Mouse (Mus musculus): ENCODE data around the gene Ppp4r1.

Ppp4r1 gene

DNA sequence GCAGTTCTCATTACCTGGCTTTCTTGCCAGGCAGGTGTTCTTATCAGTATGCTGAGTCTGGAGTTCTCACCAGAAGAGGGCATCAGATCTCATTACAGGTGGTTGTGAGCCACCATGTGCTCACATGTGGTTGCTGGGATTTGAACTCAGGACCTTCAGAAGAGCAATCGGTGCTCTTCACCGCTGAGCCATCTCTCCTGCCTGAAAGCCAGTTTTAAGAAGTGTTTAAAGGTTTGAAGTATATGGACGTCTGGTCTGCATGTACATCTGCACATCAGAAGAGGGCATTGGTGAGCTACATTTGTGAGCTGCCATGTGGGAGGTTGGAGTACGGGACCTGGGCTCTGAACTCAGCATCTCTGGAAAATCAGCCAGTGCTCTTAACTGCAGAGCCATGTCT is 8.8 kb upstream of the Ppp4r1 start:
- DNase-seq, result no peak

DNA sequence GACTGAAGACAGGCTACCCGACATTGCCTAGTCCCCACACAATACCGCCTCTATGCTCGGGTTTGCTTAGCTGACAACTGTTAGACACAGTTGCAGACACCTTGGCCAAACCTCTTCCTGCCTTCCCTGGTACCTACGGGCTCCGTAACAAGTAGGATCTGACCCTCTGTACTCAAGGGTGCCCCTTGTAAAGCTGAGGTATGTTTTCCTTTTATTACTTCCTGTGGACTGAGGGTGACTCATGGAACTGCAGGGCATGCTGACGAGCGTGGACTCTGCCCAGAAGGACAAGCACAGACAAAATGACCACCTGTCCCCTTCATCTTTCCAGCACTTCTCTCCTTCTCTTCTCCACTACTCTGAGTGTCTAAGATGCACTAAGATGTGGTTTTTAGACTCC is 7.9 kb upstream of the Ppp4r1 start:
- no peak for DNase-seq

DNA sequence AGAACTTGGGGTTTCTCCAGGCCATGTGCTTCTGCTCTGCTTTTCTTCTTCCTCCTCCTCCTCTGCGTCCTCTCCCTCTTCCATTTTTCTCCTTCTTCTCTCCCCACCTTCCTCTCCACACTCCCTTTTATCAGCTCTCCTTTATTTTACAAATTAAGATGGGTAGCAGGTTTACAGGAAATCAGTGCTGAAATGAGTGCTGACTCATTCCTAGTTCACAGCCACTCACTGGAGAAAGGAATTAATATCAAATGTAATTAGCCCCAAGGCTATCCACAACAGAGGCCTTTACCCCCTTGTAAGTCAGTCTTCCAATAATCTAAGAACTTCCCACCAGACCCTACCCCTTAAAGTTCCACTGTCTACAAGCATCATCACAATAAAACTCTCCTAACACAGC is 6.1 kb upstream of the Ppp4r1 start:
- no peak for DNase-seq

DNA sequence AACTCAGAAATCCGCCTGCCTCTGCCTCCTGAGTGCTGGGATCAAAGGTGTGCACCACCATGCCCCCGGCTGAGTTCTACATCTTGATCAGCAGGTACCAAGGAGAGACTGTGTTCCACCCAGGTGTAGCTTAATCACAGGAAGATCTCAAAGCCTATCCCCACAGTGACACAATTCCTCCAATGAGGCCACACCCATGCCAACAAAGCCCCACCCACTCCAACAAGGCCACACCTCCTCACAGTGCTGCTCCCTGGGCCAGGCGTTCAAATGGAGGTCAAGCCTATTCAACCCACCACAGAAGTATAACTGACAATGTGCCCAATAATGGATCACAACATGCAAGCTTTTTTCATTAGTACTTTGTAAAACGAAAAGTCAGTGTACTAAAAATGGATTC is 4.9 kb upstream of the Ppp4r1 start:
- no peak for DNase-seq

DNA sequence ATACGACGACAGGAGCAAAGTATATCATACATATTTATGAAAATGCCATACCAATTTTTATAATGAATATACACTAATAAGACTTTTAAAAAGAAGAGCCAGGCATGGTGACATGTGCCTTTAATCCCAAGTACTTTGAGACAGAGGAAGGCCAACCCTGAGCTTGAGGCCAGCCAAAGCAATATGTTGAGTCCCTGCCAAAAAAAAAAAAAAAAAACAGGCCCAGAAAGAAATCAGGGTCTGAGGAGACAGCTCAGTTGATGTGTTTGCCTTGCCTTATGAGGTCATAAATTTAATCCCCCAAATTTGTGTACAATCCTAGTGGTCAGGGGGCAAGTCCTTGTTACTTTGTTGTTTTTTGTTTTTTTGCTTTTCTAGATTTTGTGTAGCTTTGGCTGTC is 1.4 kb upstream of the Ppp4r1 start:
- no peak for DNase-seq

DNA sequence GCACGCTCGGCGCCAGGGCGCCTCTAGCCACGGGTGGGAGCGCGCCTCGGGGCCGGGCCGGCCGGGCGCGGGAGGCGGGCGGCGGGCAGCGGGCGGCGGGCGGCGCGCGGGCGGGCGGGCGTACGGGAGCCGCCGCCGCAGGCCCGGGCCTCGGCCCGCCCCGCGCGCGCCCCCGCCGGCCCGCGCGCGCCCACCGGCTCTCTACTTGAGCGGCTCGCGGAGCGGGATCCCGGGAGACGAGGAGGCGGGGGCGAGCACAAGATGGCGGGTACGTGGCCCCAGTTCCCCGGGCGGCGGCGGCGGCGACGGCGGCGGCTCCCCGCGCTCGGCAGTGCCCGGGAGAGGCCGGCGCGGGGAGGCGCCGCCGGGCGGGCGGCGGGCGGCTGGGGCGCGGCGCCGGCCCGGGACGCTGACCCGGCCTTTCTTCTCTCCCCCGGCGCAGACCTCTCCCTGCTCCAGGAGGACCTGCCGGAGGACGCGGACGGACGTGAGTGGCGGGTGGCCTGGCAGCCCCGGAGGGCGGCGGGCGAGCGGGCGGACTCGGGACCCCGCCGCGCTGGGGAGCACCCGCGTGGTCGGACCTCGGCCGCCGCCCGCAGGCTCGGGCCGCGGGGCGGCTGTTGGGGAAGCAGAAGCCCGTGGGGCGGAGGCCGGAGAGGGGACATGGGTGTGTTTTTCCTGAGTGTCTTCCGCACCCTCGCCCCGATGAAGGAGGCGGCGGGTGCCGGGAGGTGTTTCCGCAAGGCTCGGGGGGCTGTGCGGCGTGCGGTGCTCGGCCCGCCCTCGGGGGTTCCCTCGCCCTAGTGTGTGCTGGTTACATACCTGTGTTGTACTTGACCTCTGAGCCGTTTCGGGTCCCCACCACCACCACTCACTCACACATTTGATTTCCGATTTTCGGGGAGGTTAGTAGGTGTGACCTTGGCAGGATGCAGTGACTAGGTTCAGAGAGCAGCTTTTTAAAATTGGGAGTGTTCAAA is 1.1 kb downstream of the Ppp4r1 start:
- DNase-seq, result peak; percentile 82

DNA sequence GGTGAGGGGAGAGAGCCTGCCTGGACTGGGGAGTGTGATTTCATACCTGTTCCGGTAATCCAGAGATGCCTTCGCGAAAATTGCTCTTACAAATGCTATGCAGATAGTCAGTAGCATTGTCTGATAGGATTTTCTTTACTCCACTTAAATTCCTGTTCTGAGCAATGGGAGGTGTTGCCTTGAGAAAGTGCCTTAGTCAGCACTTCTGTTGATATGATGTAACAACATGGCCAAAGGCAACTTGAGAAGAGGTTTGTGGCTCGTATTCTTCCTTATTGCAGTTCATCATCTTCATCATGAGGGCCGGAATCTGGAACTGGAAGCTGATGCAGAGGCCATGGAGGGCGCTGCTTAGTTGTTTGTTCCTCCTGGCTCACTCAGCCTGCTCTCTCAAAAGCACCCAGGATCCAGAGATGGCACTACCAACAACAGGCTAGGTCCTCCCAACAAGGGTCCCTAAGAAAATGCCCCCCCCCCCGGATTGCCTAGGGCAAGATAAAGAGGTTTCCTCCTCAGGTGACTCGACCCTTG is 2.3 kb downstream of the Ppp4r1 start:
- no peak for DNase-seq

DNA sequence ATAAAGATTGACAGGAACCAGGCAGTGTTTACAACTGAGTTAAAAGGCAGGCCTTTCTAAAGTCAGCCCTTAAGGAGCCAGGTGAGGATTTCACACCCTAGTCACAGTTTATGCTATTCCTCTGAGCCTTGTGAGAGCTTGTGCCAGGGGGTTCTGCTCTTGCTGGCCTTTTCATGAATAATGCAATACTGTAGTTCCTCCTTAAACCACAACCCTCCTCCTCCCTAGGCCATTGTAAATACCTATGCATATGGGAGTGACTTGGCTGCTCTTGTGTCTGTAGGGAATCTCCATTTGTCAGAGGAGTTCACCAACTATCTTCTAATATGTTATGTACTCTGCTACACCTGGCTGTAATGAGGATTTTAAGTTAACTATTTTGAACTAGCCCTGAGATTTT is 3.3 kb downstream of the Ppp4r1 start:
- DNase-seq, result no peak

DNA sequence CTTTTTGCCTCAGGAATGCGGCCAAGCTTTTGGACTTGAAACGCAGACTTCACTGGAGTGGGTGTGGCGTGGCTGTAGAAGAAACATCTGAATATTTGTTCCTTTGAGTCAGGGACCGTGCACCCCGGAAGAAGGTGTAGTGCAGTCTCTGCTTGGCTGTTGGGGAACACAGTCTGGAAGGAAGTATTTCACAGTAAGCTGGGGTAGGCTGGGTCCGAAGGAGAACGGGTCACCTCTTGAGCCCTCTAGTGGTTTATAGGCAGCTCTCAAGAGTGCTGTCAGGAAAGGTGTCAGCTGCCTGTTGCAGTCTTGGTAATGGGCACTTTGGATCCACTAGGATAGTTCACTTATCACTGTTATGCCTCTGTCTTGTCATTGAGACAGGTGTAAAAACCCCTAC is 3.9 kb downstream of the Ppp4r1 start:
- no peak for DNase-seq

DNA sequence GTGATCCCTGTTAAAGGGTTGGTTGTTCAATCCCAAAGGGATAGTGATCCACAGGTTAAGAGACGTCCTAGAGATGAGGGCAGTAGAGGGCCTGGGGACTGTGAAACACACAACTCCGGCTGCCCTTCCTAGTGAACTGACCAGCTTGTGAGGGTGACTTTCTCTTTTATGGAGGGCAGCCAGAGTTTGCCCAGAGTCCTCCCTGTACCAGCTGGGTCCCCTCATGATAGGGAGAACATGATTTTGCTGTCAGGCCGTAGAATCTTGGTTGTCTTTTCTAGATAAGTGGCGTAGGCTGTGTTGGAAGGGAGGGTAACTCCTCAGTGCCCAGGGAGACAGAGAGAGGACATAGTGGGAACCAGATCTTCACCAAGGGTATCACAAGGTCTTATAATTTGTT is 4.9 kb downstream of the Ppp4r1 start:
- no peak for DNase-seq

DNA sequence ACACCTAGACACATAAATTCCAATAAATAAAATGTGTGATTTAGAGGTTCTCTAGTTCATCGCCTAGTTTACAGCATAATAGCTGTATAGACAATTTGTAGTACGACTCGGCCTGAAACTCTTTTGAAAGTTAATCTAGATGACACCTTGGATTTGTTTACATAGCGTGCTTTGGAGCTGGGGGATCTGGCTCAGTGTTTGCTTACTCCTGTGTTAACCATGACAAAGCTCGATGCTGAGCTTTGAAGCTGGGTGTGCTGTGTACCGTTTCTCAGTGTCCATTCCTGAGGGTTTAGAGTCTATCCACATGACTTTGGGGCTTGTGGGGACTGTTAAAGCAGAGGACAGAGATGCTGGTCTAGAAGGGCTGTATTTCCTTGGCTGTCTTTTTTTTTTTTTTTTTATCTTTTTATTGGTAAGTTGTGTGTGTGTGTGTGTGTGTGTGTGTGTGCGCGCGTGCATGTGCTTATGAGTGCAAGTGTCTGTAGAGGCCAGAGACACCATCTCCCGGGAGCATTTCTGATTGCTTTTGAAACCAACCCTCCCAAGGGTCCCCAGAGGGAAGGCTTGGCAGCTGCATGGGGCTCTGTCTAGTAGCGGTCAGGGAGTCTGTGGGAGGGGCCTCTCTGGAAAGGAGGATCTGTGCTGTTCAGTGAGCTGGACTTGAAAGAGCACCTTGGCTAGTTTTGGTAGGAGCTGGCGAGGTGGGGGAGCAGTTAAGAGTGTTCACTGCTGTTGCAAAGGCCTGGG is 6.3 kb downstream of the Ppp4r1 start:
- DNase-seq, result no peak

DNA sequence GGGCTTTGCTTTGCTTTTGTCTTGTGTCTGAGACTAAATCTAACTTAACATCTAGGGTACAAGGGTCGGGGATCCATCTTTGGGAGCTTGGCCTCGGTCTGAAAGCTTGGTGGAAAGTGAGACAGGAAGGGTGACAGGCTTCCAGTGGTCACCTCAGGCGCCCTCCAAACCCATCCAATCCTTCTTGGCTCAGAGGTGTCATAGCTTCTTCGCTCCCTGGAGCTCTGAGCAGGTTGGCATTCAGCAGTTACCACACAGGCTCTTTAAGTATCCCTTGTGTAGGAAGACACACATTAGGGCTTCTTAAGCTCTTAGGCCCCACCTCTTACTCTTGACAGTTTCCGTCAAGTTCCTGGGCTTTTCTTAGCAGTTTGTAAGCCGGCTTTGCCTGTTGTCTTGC is 7.2 kb downstream of the Ppp4r1 start:
- DNase-seq, result no peak

DNA sequence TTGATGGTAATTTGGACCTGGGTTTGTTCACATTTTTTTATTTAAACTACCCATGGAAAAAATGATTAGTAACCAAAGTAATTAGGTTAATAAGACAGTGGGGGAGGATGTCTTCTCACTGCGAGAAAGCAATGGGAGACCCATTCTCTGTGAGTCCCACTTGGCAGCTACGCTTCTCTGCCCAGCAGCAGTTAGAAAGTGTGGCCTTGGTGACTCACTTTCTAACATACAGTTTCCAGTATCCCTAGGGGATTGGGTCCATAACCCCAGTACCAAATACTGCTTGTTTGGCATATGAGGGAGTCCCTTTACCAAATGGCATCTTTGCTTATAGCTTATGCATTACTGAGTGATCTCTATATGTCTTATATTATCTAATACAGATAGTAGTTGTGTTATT is 8.8 kb downstream of the Ppp4r1 start:
- no peak for DNase-seq

DNA sequence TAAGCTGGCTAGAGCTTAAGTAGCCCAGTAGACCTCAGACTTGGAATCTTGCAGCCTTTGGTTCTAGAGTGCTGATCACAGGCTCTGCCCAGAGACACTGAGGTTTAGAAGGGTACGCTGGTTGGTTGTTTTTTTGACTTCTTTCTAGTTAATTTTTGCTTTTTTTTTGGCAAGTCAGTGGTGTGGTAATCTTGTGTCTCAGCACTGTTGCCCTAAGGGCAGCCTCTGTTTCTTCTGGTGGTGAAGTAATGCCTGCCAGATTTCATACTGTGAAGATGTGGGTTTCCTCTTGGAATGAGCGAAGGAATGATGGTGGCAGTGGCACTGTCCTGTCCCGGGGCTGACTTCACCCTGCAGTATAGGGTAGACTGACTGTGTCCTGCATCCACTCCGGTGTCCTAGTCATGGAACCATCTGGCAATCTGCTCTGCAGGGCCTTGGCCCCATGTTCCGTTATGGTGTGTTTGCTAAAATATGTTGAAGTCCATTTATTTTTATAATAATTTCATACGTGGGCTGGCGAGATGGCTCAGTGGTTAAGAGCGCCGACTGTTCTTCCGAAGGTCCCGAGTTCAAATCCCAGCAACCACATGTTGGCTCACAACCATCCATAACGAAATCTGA is 11.0 kb downstream of the Ppp4r1 start:
- DNase-seq, result no peak

DNA sequence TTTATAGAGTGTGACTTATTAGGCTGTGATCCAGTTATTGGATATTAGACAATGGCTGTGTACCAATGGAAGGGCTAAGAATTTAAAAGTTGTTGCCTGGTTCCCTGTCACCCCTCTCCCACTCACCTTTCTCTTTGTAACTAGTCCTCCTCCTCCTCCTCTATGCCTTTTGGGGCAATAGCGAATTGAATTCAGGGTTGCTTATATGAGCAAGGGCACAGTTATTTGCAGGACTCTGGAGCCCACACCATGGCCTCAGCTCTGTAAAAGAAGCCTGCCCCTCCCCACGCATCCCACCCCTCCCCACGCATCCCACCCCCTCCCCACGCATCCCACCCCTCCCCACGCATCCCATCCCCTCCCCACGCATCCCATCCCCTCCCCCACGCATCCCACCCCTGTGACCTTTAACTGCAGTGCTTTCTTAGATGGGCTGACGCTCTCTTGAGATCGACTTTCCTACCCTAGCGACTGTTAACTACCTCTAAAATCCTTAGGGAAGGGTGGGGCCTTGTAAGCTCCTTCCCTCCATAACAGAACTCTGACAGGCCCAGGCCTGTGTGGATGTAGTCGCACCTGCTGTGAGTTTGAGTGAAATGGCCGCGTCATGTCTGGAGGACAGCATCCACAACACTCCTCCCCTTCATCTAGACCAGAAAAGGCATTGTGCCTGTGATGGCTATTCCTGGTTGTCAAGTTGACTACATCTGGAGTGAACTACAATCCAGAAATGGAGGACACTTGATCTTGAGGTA is 11.9 kb downstream of the Ppp4r1 start:
- no peak for DNase-seq

DNA sequence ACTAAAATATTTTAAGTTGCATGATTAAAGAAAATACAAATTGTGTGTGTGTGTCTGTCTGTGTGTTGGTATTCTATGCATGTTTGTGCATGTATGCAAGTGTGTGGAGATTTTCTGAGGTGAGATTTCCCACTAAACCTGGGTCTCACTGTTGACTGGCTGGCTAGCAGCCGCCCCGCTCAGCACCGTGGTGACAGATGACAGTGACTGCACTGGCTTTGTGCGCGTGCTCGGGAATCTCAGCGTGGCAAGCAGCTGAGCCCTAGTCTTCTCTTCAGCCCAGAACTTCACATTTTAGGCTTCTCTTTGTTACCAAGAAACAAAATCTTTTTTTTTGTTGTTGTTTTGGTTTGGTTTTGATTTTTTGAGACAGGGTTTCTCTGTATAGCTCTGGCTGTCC is 13.7 kb downstream of the Ppp4r1 start:
- no peak for DNase-seq

DNA sequence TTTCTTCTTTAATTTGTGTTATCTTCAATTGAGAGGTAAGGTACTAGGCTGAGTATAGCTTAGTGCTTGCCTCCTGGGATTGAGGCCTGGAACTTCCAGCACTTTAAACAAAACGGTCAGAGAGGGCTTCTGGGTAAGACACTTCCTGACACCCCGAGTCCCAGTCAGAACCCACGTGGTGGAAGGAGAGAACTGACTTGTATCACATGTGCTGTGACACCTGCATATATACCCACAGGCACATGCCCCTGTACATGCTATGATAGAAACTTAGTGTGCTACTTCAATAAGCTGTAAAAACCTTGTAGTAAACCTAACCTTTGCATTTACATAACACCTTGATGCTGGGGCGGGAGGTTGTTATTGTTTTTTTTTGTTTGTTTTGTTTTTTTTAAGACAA is 16.1 kb downstream of the Ppp4r1 start:
- no peak for DNase-seq

DNA sequence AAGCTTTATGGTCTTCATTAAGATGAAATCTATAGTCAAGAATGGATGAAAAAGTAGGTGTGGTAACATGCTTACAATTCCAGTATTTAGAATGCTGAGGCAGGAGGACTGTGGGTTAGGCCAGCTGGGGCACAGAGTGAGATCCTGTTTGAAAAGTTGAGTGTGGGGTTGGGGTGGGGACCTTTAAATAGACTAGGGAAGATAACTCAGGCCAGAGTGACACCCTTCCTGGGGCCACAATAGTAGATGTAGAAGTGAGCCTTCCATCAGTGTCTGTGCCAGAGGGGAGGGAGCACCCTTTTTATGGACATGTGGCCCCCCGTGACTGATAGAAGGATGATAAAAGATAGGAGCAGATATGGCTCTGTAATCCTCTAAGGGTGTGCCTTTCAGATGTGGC is 17.0 kb downstream of the Ppp4r1 start:
- no peak for DNase-seq

DNA sequence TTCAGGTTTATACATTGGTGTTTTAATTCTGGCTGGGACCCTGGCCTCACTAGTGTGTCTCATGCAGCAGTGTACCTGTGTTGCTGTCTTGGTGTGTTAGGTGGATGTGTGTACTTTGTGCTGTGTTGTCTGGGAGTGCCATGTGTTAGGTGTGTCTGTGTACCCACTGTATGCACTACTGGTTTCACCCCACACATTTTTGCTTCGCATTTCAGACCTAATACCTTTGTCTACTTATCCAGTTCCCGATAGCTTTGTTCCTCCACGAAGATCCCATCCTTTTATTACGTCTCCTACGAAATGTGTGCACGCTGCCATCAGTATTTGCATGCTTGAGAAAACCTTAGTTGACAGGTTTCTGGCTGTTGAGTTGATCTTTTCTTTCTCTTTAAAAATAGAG is 18.1 kb downstream of the Ppp4r1 start:
- no peak for DNase-seq

DNA sequence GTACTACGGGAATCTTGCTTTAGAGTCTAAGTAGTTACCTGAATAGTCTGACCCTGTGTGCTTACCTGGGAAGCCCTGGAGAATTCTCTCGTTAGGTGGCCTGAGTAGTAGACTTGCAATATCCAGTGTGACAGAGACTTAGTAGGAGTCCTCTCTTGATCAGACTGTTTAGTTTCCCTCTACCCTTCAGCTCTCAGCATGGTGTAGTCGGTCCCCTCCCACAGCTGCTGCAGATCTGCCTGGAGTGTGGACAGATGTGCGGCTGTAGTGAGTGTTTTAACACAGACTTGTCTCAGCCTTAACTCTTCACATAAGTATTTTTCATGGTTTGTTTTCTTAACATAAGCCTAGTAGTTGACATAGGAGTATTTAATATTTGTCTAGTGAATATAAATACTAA is 19.7 kb downstream of the Ppp4r1 start:
- no peak for DNase-seq

DNA sequence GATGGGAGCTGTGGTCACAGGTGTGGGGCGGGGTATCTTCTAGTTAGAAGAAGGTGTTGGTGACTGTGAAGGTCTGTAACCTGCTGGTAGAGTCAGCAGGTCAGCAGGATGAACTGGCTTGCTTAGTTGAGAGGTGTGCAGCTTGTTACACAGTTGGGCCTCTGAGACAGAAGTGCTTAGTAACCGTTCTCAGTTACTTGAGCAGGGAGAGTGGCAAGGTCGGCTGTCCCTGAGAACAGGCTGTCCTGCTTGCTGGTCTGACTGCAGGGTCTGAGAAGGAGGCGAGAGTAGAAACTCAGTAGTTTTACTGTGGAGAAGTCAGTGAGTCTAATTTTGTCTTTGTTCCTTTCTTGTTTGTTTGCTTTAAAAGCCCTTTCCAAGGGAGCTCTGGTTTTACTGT is 23.6 kb downstream of the Ppp4r1 start:
- DNase-seq, result no peak

DNA sequence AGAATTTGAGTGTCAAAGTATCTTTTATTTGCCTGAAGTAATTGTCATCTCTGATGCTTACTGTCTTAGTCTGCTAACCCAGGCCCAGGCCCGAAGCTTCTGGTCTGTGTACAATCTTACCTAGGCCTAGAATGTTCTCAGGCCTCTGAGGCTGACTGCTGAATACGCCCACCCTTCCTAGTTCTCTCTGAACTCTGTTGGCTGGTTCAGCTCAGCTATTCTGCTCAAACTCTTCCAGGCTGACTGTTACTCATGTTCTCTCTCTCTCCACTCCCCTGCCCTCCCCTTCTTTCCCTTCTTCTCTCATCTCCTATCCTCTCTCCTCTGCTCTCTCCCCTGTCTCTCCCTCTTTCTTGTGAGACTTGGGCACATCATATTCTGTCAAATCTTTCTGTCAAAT is 24.0 kb downstream of the Ppp4r1 start:
- no peak for DNase-seq

DNA sequence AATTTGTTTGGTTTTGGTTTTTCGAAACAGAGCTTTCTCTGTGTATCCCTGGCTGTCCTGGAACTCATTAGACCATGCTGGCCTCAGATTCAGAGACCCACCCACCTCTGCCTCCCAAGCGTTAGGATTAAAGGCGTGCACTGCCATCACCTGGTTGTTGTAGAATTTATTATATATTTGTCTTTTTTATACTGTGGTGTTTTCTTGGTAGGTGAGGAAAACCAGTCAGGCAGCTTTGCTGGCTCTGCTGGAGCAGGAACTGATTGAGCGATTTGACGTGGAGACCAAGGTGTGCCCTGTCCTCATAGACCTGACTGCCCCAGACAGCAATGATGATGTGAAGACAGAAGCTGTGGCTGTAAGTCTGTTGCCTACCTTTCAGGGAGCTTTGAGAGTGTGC is 28.7 kb downstream of the Ppp4r1 start:
- no peak for DNase-seq
